Mouse (Mus musculus) spleen, adult 10 weeks (tissue): Measurements from ENCODE around the gene Eci2. TPM values are rescaled to one million over a fixed set of nuclear protein-coding genes. Genes with fewer than 3 reads are reported as not detected.

Source experiments
- polyA plus RNA-seq: library from polyadenylated mRNA; stranded (reverse); fragments of 350-450 nt; fragmentation: Illumina TruSeq; extraction: RNeasy Lipid Tissue Mini Kit (QIAGEN cat#74804); gene quantifications from one replicate; pipeline ENCODE4 v1.2.3, GENCODE M21; 2015; ENCODE audit warnings: low replicate concordance; ENCODE audit not compliant: insufficient read depth

The Eci2 gene
- 72.2 TPM for polyA plus RNA-seq

DNA sequence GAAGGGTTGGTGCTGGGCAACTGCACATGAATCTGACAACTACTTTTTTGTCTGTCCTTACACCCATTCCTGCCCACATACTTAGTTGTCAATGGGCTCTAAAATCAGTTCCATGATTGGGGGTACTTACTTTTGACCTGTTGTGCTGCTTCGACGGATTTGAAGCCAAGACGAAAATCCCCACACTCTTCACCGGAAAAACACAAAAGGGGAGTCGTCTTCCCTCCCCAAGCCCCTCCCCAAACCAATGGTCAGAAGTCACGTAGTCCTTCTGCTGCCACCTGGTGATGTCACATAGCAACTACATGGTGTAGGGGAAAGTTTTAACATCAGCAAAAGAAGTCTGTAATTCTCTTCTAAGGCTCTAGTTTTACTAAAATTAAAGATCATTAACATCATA, at the start of gene Eci2:
Eci2 (minus strand) TSS at position 218 of the 400 bp plus-strand sequence.

DNA sequence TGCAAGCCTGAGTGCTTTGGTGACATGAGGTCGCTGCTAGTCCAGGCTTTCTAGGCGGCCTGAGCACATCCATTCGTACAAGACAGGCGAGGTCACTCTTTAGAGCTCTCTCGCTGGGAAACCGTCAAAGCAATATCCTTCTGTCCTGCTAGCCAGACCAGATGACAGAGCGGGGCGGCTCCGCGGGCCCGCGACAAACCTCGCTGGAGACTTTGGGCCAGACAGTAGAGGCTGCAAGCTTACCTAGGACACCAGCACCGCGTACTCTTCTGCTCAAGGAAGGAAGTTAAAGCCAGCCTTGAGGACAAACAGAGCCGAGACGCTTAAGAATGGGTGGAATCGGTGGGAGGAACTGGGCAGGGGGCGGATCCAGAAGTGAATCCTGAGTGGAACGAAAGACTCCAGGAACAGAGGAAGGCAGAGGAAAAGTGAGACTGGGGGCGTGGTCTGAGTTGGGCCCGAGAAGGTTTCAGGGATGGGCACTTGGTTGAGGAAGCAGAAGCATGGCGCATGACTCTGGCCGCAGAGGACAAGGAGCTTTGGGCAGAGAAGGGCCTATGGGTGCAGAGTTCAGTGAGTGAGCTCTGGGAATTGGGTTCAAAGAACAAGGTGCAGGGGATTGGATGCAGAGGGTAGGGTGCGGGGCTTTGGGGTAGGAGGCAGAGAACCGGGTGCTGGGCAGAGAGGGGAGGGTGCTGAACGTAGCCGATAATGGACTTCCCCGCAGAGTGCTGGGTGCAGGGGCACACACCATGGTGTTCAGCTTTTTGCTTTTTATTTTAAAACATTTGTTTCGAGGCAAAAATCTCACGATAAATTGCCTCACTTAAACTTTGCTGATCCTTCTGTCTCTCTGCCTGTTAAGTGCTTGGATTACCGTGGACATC, 63.1 kb downstream of the Eci2 start, which contains the start of gene Eci3:
Eci3 (minus strand) TSS at position 300 of the 887 bp plus-strand sequence.

Other genes with a start within 250 kb of the Eci2 start
- gene Prpf4b, start 151.8 kb downstream of the Eci2 start, polyA plus RNA-seq: 243 TPM
- 0.29 TPM for gene Fam217a, start 102.8 kb downstream of the Eci2 start, polyA plus RNA-seq
- gene 4933417A18Rik, start 102.7 kb downstream of the Eci2 start, polyA plus RNA-seq: not detected
- gene Eci3, start 63.3 kb downstream of the Eci2 start, polyA plus RNA-seq: 0.18 TPM